Mouse (Mus musculus) layer of hippocampus, postnatal 36 days (tissue): ENCODE results near the gene Gm21828. TPM values are rescaled to one million over a fixed set of nuclear protein-coding genes. Genes with fewer than 3 reads are reported as not detected.
"Not testable (repeated sequence)": the region's sequence is repeated elsewhere in the genome, so short reads cannot be mapped to it uniquely, and the experiment has no call there.

Experiments
- DNase-seq, 2 experiments: peaks; one replicate each; pipeline ENCODE4 v3.0.0; 2022
- total RNA-seq, 2 experiments: library from RNA; stranded (reverse); gene quantifications; 2 replicates each; pipeline ENCODE4 v1.2.3; 2021

Gene Gm21828
- total RNA-seq: not detected

- not testable (repeated sequence) for DNase-seq
Measured at GRCm38 (mm10) chrY:13223828-13224227, at the start of gene Gm21828. Gene Gm21828, minus strand, starts transcription at chrY:13223928.

- DNase-seq: not testable (repeated sequence)
Measured at GRCm38 (mm10) chrY:13252091-13252490, 28.4 kb upstream of the Gm21828 start, which contains the start of the genes Gm21440 and Gm21454. Gene Gm21440, plus strand, starts transcription at chrY:13252391. Gene Gm21454, plus strand, starts transcription at chrY:13252442.

Other genes starting within 250 kb of the Gm21828 start
- gene Gm20807, start 181.0 kb downstream of the Gm21828 start, total RNA-seq: not detected
- not detected for gene Gm21891, start 90.4 kb downstream of the Gm21828 start, total RNA-seq
- not detected for gene Gm21425, start 62.0 kb downstream of the Gm21828 start, total RNA-seq
- not detected for gene Gm21440, start 28.5 kb upstream of the Gm21828 start, total RNA-seq
- not detected for gene Gm21454, start 28.5 kb upstream of the Gm21828 start, total RNA-seq
- gene Gm21725, start 125.1 kb upstream of the Gm21828 start, total RNA-seq: not detected
- gene Gm21866, start 241.7 kb upstream of the Gm21828 start, total RNA-seq: not detected